Mouse (Mus musculus) kidney, postnatal 25 days (tissue): ENCODE measurements around the gene Olfr1247.
"Not testable (repeated sequence)": the region's sequence is repeated elsewhere in the genome, so short reads cannot be mapped to it uniquely, and the experiment has no call there.

ENCODE experiments used
- DNase-seq, 2 experiments: peaks; one replicate each; pipeline ENCODE4 v3.0.0; 2021; ENCODE audit warnings: mixed read lengths in 2 of 2

The Olfr1247 gene

DNA sequence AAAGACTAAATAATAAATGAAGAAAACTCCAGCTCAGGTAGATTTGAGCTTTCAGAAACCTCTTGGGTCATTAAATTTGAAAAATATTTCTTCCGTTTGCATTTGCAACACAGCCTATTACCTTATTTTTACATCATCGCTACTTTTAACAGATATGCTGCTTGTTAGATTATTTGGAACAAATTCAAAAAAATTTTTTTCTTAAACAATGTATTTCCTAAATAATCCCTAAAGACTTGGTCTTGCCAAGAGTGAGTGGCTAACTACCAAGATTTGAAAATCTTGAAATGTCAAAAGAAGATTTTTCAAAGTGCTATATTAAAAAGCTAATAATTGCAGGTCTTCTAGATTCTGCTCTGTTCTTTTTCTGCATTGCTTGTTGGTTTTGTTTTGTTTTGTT, at the start of gene Olfr1247:
Gene Olfr1247, minus strand, starts transcription at position 101 of the 400 bp plus-strand sequence.
- DNase-seq = no peak

DNA sequence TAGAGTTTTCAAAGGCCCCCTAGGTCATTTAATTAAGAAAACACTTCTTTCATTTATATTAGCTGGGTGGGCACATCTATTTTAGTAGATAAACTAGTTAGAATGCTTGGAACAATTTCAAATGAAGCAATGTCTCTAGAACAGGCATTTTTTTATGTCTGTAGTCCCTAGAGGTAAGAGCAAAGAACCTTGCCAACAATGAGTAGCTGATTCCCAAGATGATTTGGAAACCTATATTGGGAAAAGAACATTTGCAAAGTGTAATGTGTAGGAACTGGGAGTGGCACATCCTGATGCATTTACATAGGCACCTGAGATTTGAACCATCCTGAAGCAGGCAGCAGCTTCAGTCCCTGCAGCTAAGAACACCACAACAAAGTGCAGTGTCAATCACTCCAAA, 47.4 kb upstream of the Olfr1247 start, which contains the start of gene Olfr1250:
Gene Olfr1250, minus strand, starts transcription at position 101 of the 400 bp plus-strand sequence.
- DNase-seq = no peak

DNA sequence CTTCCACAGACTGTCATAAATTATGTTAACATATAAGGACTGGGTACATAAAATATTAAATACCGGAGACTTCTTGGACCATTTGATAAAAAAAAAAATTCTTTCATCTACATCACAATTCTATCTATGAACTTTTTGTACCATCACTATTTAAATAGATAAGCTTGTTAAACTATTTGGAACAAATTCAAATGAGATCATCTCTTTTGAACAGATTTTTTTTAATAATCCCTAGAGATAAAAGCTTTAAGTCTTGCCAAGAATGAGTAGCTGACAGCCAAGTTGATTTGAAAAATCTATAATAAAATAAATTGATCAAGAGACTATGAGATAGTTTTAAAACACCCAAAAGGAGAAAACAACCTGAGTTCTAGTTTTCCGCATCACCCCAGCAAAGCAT, 21.0 kb upstream of the Olfr1247 start, which contains the start of gene Olfr1249:
Gene Olfr1249, minus strand, starts transcription at position 101 of the 400 bp plus-strand sequence.
- DNase-seq = no peak

DNA sequence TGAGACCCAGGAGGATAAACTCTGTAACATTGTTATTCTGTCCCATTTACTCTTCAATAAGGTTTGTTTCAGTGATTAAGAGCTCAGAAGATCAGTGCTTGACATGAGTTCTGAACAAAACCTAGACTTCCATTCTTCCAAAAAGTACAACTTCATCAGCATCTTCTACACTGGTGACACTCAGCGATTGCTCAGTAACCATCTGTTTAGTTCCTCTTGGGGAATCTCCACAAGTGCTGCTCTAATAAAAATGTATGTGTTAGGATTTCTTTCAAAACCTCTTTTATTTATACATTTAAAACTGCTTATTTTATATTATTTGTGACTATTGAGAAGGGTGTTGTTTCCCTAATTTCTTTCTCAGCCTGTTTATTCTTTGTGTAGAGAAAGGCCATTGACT, 4.2 kb upstream of the Olfr1247 start, which contains the start of gene Olfr1248:
Gene Olfr1248, minus strand, starts transcription at position 101 of the 400 bp plus-strand sequence.
- DNase-seq = not testable (repeated sequence)

DNA sequence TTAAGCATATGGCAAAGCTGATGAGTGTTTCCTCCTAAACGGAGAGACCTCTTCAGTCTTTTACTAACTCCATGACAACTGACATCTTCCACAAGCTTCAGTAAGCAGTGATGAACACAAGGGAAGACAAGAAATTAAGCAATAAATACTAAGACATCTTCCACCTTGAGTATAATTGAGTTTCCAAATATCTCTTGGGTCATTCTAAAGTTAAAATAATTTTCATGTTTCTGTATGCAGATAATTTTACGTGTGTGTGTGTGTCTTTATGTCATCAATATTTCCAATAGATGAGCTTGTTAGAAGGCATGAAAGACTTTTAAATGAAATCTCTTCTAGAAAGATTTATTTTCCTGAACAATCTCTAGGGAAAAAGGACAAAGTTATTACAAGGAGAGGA, 20.9 kb downstream of the Olfr1247 start, which contains the start of gene Olfr1246:
Gene Olfr1246, minus strand, starts transcription at position 101 of the 400 bp plus-strand sequence.
- no peak for DNase-seq

DNA sequence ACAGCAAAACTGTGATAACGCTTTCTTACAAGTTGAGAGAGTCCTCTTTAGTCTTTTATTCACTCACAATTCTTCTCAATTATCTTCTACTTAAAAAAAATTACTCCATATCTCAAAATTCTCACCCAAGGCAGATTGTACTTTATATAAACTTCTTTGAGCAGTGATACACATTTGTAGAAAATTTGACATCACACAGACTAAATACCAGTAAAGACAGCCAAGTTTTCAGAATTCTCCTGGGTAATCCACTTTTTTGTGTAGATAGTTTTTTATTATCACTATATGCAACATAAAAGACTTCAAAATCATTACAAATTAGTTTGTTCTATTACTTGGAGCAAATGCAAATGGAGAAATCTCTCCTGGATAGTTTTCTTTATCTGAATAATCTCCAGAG, 35.6 kb downstream of the Olfr1247 start, which contains the start of gene Olfr1245:
Gene Olfr1245, minus strand, starts transcription at position 101 of the 400 bp plus-strand sequence.
- no peak for DNase-seq

DNA sequence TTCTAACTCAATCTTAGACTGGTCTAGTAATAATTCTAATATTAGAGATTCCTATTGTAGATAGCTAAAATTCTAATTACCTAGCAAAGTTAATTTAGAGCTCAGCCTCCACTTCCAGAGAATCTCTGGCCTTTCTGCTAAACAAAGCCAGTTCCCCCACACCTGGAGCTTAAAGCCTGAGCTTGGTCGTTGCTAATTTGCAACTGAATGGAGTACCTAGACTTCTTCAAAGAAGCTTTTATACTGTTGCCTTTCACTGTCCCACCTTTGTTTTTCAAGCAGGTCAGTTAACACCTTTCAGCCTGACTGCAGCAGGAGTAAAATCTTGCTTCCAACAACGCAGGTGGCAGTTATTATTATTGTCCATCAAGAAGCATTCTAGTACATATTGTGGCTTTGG, 51.2 kb downstream of the Olfr1247 start:
- not testable (repeated sequence) for DNase-seq
